Mouse (Mus musculus) adrenal gland (tissue): ENCODE data around the gene Aspscr1.

Experiments used
- intact Hi-C: fragments of 180-260 bp; cut with DNase I; formaldehyde crosslinking; loops from one replicate; pipeline ENCODE4 v1.15.1; 2025
- long read RNA-seq, 2 experiments: library from polyadenylated mRNA; unstranded; transcript quantifications; one replicate each; pipeline ENCODE4 v2.0.0; 2020; ENCODE audit warnings: borderline replicate concordance in 1 of 2; ENCODE audit not compliant: insufficient replicate concordance in 1 of 2

Aspscr1 gene
- long read RNA-seq, experiment 1, transcript Aspscr1-201 (16 exons, 1,820 nt), result major isoform, 74 of 95 reads
- long read RNA-seq, experiment 1, partial matches to known transcripts, result 6 of 95 reads
- long read RNA-seq, experiment 1, other reads (novel, unspliced or antisense), result 14 of 95 reads
- long read RNA-seq, experiment 2, transcript Aspscr1-201 (16 exons, 1,820 nt), result major isoform, 91 of 116 reads
- long read RNA-seq, experiment 2, partial matches to known transcripts, result 6 of 116 reads
- long read RNA-seq, experiment 2, other reads (novel, unspliced or antisense), result 16 of 116 reads

DNA sequence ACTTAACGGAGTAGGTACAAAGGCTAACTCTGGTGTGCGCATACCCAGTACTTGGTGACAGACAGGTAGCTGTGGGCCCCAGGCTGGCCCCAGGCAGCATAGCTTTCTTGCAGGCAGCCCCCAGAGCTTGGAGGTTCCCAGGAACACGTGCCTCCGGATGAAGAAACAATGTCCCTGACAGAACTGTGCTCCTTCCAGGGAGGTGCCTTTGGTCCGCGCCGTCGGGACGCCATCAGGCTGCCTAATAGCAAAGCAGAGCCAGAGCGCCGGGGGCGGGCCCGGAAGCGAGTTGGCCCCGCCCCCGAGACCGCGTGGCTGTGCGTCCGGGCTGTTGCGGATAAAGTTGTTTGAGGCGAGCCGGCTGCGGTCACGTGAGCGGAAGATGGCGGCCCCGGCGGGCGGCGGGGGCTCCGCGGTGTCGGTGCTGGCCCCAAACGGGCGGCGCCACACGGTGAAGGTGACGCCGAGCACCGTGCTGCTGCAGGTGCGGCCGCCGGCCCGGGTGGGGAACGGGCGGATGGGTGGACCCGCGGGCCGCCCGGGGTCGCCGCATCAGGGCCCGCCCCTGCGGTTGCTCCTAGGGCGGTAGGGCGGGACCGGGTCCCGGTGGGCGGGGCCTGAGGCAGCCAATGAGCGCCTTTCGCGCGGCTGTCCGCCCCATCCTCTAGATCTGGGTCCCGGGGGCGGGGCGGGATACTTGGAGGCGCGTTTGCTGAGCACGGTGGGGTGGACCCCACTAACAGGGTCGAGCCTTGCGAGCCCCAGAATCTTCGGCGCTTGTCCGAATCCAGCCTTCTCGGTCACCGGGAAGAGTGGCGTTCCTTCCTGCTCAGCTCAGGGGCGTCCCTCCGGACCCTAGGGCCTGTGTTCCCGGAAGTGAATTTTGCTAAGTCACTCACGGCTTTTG lies at the start of gene Aspscr1:
Gene Aspscr1, plus strand, starts transcription at position 287 of the 907 bp plus-strand sequence.
- intact Hi-C loops, result no loop called here

DNA sequence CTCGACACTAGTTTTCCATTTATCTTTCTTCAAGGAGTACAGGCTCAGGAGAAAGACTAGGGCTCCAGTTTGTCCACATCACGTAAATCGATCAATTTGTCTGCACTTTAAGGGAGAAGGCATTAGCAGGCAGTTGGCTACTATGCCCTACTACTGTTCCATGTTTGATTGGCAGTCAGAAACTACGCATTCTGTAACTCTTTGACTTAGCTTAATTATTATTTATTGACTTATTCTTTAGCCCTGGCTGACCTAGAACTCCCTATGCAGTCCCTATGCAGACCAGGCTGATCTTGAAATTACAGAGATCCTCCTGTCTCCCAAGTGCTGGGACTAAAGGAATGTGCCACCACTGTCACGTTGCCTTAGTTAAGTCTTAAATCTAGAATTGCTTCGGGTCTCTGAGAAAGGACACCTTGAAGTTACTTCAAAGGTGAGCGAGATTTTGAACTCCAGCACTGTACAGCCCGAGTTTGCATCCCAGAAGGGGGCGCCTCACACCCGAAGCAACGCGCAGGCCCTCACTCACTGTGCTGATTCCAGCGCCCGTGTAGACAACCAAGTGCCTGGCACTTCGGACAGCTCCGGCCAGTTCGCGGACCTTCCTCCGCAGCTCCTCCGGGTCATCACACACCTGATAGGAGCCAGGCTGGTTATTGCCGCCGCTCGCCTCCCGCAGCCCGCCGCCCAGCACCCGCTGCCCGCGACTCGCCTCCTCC lies 48.7 kb upstream of the Aspscr1 start:
- intact Hi-C loops, result loop anchor here (2.0 kb wide), 1 partner anchor 89 kb away; the partner anchor contains the start of genes Cenpx and Lrrc45

DNA sequence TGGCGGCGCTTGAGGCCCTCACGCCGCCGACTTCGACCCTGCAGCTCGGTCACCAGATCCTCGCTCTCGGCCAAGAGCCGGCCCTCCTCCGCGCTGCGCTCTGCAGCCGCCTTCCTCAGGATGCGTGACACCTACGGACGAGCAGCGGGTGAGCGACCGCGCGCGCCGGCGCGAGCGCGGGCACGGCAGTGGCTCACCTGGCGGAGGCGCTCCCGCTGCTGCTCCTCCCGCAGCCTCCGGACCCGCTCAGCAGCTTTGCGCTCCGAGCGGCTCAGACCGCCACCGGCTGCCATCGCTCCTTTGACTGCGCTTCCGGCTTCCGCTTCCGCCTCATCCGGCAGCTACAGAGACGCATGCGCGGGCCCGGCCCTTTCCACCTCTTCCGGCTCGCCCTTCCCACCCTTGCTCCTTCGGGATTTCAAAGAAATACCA lies 48.1 kb upstream of the Aspscr1 start:
- intact Hi-C loops, result loop anchor here (2.0 kb wide), 1 partner anchor 88 kb away; the partner anchor contains the start of genes Cenpx and Lrrc45

DNA sequence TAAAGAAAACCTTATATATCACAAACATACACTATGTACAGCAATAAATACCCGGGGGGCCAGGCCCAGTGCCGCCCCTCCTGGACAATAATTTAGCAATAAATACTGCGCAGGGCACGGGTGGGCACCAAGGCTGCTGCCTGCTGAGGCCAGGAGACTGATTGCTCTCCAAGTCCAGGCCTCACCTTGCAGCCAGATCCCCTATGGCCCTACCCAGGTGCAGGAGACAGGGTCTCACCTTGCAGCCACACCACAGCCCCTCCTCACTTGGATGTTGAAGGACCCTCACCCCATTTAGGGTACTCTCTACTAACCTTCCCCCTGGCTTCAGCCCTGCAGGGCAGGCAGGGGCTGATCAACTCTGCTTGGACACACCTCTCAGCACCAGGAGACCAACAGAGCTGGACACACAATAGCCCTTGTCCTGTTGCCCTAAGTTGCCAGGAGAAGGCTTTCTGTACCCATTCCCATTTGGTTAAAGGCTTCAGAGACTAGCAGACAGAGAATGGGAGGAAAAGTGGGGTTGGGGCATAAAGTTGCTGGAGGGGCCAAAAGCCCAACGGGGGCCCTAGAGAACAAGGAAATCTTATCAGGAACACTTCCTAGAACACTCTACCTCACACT lies 47.5 kb upstream of the Aspscr1 start, which contains the start of gene Sirt7:
Gene Sirt7, minus strand, starts transcription at position 89 of the 624 bp plus-strand sequence.
- intact Hi-C loops, result loop anchor here (2.0 kb wide), 1 partner anchor 88 kb away; the partner anchor contains the start of genes Cenpx and Lrrc45

DNA sequence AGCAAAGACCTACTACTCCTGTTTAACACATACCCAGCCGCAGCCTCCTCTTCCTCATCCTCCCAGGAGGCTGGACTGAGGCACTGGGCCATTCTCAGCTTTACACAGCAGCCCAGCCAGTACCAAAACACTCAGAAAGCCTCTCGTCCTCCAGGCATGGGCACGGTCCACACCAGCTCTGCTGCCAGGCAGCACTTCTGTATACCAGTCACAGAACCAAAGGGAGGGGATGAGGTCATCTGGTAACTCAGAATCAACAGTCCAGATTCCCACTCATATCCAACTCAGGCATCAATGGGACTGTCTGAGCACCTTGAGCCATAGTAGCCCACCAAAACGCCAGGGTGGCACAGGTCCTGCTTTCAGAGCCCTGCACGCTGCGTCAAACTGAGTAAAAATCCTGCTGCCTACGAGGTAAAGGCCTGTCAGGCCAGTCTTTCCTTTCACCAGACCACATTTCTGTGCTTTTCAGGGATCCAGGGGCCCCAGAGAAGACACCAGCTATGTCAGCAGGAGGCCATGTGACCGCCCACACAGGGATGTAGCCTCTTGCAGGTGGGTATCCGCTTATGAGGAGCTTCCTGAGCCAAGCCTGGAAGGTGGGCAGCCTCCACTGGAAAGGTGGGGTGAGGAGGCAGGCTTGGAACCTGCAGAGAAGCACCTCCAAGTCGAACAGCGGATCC lies 45.8 kb upstream of the Aspscr1 start:
- intact Hi-C loops, result no loop called here

DNA sequence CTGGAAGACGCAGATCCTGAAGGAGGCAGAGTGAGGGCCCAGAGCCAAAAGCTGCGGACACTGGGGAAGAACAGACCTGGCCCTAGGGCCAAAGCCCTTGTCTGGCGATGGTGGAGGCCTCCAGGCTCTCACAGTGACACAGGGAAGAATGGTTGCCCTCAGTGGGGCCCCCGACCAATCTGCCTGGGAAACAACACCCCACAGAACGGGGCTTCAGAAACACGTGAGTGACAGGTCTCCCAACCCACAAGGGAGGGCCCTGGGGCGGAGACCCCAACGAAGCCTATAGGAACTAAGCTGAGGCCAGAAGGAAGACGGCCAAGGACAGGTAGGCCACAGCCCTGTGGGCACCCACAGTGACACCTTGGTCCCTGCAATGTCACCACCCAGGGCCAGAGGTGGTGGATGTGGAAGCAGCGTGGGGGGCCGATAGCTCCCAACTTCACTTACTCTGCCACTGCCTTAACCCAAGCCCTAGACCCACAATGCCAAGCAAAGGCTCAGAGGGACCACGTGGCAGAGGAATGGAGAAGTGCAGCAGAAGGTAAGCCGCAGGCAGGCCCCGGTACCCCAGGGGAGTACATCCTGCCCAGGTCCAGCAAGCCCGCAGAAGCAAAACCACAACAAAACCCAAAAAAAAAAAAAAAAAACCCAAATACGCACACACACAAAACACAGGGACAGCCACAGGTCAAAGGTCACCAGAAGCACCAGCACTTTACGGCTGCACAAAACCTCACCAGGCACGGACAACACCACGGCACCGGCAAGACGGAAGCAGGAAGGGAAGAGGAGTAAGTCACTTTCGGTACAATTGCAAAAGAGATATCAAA lies 45.1 kb upstream of the Aspscr1 start:
- intact Hi-C loops, result no loop called here

DNA sequence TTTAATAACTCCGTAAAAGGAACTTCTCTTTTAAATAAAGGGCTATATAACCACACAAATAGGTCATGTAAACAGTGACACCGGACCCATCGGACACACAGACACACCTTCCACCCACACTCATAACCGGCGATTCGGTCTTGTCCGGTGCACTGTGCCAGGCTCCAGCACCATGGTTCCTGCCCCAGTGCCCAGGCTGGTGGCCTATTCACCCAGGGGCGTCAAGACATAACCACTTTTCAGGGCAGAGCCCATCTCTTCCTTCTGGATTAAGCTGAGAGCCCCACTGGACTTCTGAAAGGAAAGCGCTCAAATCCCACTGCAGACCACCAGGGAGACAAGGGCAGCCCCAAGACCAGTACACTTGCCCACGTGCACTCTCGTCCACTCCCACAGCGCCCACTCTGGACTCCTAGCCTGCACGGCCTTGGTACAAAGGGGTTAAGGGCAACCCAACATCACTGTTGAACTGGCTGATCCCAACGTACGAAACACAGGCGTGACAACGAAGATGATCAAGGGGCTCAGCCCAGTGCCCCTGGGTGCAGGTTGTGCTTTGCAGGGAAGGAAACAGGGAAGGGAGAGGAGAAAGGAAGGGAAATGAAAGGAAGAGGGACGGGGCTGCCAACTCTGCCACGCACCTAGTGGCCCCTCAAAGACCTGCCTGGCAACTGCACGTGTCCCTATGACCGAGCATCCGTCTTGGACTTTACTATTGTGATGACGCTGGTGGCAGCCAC lies 44.0 kb upstream of the Aspscr1 start:
- intact Hi-C loops, result no loop called here

DNA sequence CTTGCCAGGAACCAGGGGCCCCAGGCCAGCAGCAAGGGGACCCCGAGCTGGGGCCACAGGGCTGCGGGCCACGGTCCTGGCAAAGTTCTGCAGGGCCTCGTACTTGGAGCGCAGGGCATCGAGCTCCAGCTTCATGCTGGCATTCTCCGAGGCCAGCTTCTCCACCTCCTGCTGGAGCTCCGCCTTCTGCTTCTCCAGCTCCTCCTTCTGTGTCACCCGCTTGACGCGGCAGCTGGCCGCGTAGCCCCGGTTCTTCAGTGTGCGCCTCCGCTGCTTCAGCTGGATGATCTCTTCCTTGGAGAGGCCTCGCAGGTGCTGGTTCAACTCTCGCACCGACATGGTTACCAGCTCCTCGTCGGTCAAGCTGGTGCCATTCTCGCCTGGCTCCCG lies 43.4 kb upstream of the Aspscr1 start:
- intact Hi-C loops, result no loop called here

DNA sequence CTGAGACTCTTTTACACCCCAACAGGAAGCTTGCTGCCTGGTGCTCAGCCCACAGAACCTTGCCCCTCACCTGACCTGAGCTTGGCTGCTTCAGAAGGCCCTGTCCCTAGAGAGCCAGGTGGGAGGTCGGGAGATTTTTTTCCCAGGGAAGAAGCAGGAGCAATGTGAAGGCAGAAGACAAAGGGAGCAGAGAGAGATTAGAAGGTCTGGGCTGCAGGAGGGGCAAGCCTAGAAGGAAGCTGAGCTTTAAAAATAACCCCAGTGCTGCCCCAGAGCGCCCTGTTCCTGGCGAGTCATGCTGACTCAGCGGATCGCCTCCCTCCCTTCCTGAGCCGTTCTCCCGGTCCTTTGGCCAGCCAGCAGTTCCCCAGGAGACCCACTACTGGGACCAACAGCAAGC lies 42.9 kb upstream of the Aspscr1 start:
- intact Hi-C loops, result no loop called here

DNA sequence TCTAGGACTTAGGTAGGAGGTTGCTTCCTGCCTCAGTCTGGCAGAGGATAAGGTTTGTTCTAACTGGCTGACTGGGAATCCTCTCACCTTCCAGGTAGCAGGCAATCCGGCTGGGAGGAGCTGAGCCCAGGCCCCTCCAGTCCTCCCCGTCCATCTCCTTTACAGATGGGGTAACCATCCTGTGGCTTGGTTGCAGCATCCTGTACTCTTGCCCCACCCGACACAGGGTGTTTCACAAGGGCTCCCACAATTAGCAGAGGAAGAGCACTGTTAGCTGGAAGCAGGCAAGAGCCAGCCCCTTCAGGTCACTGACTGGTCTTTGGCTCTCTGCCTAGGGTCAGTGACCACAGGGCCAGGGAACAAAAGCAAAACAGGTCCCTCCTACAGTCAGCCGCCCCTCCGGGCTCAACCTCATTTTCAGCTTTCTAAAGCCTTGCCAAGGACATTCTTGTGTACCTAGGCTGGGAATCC lies 42.3 kb upstream of the Aspscr1 start:
- intact Hi-C loops, result no loop called here

DNA sequence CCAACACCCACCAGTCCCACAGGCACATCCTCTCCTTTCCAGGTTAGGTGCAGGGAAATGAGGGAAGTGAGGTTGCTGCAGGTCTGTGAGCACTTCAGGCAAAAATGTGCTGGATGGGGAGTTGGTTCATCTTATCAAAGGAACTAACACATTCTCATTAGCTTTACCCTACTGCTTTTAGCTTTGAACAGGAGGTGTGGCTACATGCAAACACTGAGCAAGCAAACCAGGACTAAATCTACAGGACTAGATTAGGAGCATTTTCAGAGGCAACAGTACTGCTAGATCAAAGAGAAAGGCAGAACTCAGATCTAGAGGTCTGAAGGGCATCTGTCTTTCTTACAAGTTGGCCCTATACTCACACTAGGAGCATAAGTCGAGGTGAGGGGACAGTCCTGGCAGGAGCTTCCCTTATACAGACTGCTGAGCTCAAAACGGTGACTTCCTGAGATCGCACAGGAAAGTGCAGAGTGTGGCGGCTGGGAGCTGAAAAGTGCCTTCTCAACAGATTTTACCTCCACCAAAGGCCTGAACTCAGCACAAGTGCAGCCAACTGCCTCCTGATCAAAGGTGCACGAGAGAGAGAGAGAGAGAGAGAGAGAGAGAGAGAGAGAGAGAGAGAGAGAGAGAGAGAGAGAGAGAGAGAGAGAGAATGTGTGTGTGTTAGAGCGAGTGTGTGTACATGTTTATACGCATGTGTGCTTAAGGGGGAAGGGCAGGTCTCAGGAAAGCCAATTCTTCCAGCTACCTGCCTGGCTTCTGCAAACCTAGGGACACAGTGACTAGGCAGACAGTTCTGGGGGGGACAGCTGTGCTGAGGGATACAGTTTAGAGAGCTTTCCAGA lies 41.7 kb upstream of the Aspscr1 start:
- intact Hi-C loops, result no loop called here

DNA sequence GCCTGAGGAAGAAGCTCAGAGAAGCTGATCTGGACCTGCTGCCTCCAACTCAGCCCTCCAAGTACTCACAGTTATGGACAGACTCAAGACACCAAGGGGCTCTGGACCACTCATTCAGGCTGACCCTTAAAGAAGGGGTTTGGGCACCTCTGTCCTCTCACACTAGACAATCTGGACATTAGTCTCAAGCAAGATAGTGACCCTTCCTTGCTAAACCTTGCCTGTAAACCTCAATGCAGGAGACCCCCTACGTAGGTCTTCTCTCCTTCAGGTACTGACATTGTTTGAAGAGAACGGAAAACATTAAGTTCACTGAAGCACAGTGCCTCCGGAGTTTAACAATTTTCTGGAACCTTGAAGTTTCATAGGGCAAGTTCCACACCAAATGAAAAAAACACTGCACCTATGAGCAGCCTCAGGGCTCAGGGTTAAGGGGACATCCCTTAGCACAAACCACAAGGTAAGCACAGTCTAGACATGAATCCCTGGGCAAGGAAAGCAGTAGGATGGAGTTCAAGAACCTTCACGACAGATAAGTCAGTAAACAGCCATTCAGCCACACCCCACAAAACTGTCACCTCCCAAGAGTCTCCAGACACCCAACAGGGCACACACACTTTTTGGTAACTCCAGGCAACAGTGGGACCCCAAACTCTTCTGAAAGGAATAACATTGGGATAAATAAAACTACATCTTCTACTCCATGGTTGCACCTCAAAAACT lies 40.9 kb upstream of the Aspscr1 start:
- intact Hi-C loops, result no loop called here

DNA sequence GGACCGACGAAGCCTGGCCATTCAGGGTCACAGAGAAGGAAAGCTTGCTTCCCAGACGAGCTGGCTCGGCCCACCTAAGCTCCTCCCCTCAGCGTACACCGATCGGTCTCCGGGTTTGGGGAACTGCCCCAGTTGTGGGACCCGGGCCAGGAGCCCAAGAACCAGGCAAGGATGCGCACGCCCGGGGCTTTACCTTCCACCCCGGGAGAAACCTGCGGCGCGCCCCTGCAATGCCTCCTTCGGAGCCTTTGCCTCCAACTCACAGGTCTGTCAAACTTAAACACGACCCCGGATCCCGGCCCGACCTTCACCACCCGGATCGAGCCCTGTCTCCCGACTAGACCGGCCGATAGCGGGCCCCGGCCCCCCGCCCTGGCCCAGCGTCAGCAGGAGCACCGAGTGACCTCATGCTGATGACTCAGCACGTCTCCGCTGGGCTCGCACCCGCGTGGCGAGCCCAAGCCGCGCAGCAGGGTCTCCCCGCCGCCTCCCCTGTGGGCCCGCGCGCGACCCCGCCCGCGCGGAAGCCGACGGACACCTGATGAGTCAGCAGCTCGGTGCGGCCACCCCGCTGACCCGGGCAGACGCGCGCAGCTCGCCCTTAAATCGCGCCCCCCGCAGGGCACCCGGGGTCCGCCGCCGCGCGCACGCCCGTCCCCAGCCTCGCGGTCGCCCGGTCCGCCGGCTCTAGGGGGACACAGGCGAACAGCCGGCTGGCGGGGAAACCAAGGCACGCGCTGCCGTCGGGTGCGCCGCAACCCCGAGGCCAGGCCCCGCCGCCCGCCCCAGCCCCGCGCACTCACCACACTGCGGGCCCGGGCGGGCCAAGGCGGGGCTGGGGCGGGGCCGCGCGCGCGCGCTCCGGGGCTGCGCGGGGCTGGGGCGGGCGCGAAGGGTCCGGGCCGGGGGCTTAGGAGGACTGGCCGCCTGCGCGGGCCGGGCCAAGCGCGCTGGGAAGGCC lies 39.9 kb upstream of the Aspscr1 start:
- intact Hi-C loops, result no loop called here

DNA sequence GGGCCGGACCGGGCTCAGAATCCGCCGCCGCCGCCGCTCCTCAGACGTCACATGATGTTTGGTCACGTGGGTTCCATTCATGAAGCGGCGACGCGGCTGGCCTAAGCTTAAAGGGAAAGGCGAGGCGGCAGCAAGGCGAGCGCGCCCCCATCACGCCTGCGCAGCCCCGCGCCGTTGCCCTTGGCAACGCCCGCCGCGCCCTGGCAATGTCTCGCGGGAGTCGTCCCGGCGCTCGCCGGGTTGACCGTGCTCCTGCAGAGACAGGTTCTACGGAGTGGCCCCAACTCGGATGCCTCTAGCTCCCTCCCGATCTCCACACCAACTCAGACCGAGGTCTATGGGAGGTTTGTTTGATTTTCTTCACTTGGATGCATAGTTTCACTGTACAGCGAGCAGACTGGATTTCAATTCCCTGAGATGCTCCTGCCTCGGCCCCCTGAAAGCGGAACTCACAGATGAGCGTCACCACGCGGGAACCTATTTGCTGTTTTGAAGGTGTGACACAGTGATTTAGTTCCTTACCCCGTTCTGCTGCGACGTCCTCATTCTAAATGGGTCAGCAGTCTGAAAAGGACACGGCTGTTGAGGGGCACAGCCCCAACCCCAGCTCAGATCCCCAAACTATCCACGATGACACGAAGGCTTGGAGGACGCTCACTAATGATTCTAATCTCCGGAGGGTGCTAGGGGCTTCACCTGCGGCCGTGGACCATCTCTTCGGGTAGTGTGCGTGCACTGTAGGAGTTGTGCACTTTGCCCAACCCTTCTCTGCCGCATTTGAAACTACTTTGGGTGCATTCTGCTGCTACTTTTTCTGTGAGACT lies 39.0 kb upstream of the Aspscr1 start, which contains the start of gene Mafg:
Gene Mafg, minus strand, starts transcription at position 81 of the 824 bp plus-strand sequence.
- intact Hi-C loops, result no loop called here

DNA sequence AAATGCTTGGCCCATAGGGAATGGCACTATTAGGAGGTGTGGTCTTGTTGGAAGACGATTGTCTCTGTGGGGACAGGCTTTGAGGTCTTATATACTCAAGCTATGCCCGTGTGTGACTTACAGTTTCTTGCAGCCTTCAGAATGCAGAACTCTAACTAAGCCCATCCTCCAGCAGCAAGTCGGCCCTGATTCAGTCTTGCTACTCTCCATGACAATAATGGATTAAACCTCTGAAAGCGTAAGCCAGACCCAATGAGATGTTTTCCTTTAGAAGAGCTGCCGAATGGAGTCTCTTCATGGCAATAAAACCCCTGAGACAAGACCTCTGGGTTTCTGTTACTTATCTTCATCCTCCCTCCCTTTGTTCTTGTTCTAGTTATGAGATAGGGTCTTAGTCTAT lies 38.0 kb upstream of the Aspscr1 start:
- intact Hi-C loops, result no loop called here
